Comparison of ENCODE assay signal across 10 mouse cellular contexts in genomic region chr16:96620402-96620801, GRCm38 (mm10).
A peak's percentile ranks its signal among the peaks of the same experiment; 100 is the strongest.
DNase-seq lines count a peak whose midpoint lies in the region; ATAC-seq and TF ChIP-seq lines count a peak whose summit lies in the region.
"Had no signal": no experiment of that assay in that cellular context is flagged by ENCODE, and none has a peak within 500 bp of the region (broad histone marks: within the 10 kb centered on the region; RNA-seq: fewer than 3 reads in every experiment).

No protein-coding gene starts in this region.

- peak; percentile 92 for DNase-seq in cerebellum, adult 9-11 months
- DNase-seq in heart, postnatal 14 days = peak; percentile 45 to 68
- peak; percentile 87 for DNase-seq in midbrain, postnatal 0 days (ENCODE audit: low spot score)
- no peak for DNase-seq in spleen, adult 18-20 months
- DNase-seq in adrenal gland, postnatal 4 days (ENCODE audit: low spot score in 2 of 2) = no peak

- H3K9me3 ChIP-seq in hindbrain, embryonic 15.5 days = no peaks in the 10 kb centered on the region
- H3K9me3 ChIP-seq in hindbrain, embryonic 12.5 days (replicated peaks) = no peaks in the 10 kb centered on the region
- H3K9me3 ChIP-seq in midbrain, postnatal 0 days (ENCODE audit: low read length) = no peaks in the 10 kb centered on the region
- H3K9me3 ChIP-seq: embryonic facial prominence, embryonic 12.5 days; limb, embryonic 13.5 days had no signal

- no peak for TF ChIP-seq CTCF in midbrain, postnatal 0 days (IDR thresholded peaks at IDR 0.05)

- WGBS in hindbrain, embryonic 15.5 days = 54% methylated on average over 5 of the region's 5 CpGs
- 80% methylated on average over 5 of the region's 5 CpGs for WGBS in hindbrain, embryonic 12.5 days
- 65% methylated on average over 5 of the region's 5 CpGs for WGBS in midbrain, postnatal 0 days

- intact Hi-C loops in heart, postnatal 14 days (cut with DNase I) = no loop called here

- no peak overlapping the region for H3K4me3 ChIP-seq in hindbrain, embryonic 15.5 days
- H3K4me3 ChIP-seq in hindbrain, embryonic 12.5 days = no peak overlapping the region
- H3K4me3 ChIP-seq in midbrain, postnatal 0 days (ENCODE audit: low read depth, low read length) = no peak overlapping the region
- H3K4me3 ChIP-seq: embryonic facial prominence, embryonic 12.5 days; limb, embryonic 13.5 days had no signal

- peak overlapping the region; percentile 39; the same call in 1 of the 2 replicates for H3K27ac ChIP-seq in hindbrain, embryonic 15.5 days (replicated peaks)
- H3K27ac ChIP-seq in hindbrain, embryonic 12.5 days = no peak overlapping the region
- 0 out of 2 replicates have a peak overlapping the region, but pooled peaks have one; percentile 12 for H3K27ac ChIP-seq in midbrain, postnatal 0 days (ENCODE audit: low read depth, low read length)
- H3K27ac ChIP-seq: embryonic facial prominence, embryonic 12.5 days; limb, embryonic 13.5 days had no signal

- peak; percentile 57; the same call in 1 of the 2 replicates for ATAC-seq in hindbrain, embryonic 15.5 days (ENCODE audit: low FRiP score, low read depth)
- ATAC-seq in hindbrain, embryonic 12.5 days (ENCODE audit: low FRiP score) = no peak
- no peak for ATAC-seq in midbrain, postnatal 0 days (ENCODE audit: low FRiP score)
- ATAC-seq in CD4-positive, CD25-positive, alpha-beta regulatory T cell, adult 4 months = no peak

- no peaks in the 10 kb centered on the region for H3K27me3 ChIP-seq in hindbrain, embryonic 15.5 days
- no peaks in the 10 kb centered on the region for H3K27me3 ChIP-seq in hindbrain, embryonic 12.5 days
- H3K27me3 ChIP-seq in midbrain, postnatal 0 days (ENCODE audit: insufficient read depth, low read length) = no peaks in the 10 kb centered on the region
- H3K27me3 ChIP-seq: embryonic facial prominence, embryonic 12.5 days; limb, embryonic 13.5 days had no signal

- peaks cover 25% of the 10 kb centered on the region; the same call in 1 of the 2 replicates for H3K4me1 ChIP-seq in hindbrain, embryonic 15.5 days (replicated peaks)
- peaks cover 9% of the 10 kb centered on the region for H3K4me1 ChIP-seq in hindbrain, embryonic 12.5 days
- H3K4me1 ChIP-seq in midbrain, postnatal 0 days (ENCODE audit: insufficient read depth, low read length) = 0 out of 2 replicates have a peak, but pooled peaks cover 2% of the 10 kb centered on the region

- peaks cover 7% of the 10 kb centered on the region for H3K36me3 ChIP-seq in hindbrain, embryonic 15.5 days
- no peaks in the 10 kb centered on the region for H3K36me3 ChIP-seq in hindbrain, embryonic 12.5 days
- peaks cover 33% of the 10 kb centered on the region for H3K36me3 ChIP-seq in midbrain, postnatal 0 days (ENCODE audit: insufficient read depth, low read length)
- H3K36me3 ChIP-seq: embryonic facial prominence, embryonic 12.5 days; limb, embryonic 13.5 days had no signal

- no peak overlapping the region for H3K4me2 ChIP-seq in hindbrain, embryonic 15.5 days
- no peak overlapping the region for H3K4me2 ChIP-seq in hindbrain, embryonic 12.5 days (replicated peaks)
- no peak overlapping the region for H3K4me2 ChIP-seq in midbrain, postnatal 0 days (ENCODE audit: low read depth, low read length, poor library complexity, severe bottlenecking)
- H3K4me2 ChIP-seq: embryonic facial prominence, embryonic 12.5 days; limb, embryonic 13.5 days had no signal

- no peak overlapping the region for H3K9ac ChIP-seq in hindbrain, embryonic 15.5 days
- H3K9ac ChIP-seq in hindbrain, embryonic 12.5 days = no peak overlapping the region
- no peak overlapping the region for H3K9ac ChIP-seq in midbrain, postnatal 0 days (replicated peaks; ENCODE audit: low read length, poor library complexity, severe bottlenecking)
- H3K9ac ChIP-seq: embryonic facial prominence, embryonic 12.5 days; limb, embryonic 13.5 days had no signal

Comparison
In these comparisons a context has a peak if more than half of its experiments do, and no peak if none do; other contexts are left out.
1. DNase-seq: peak in cerebellum, adult 9-11 months (single experiment), heart, postnatal 14 days (2 of 2) and midbrain, postnatal 0 days (single experiment); none in spleen, adult 18-20 months (0 of 2) and adrenal gland, postnatal 4 days (0 of 2).